Mouse (Mus musculus) gastrocnemius, postnatal 25 days (tissue): Measurements from ENCODE around the gene Nxpe3. TPM values are rescaled to one million over a fixed set of nuclear protein-coding genes. Genes with fewer than 3 reads are reported as not detected.
"Not testable (repeated sequence)": the region's sequence is repeated elsewhere in the genome, so short reads cannot be mapped to it uniquely, and the experiment has no call there.

ENCODE experiments used
- DNase-seq: peaks from one replicate; pipeline ENCODE4 v3.0.0; 2022
- total RNA-seq, 2 experiments: library from RNA; stranded (reverse); gene quantifications; 1 replicate in 1 of 2; 2 replicates in 1 of 2; pipeline ENCODE4 v1.2.3; 2021

The Nxpe3 gene
- total RNA-seq, 2 experiments from 2014 or later: 0.31 to 0.38 TPM

GRCm38 (mm10) chr16:55890346-55891136 is 4.5 kb downstream of the Nxpe3 start:
- no peak for DNase-seq

- no peak for DNase-seq
These were observed 5.6 kb downstream of the Nxpe3 start for GRCm38 (mm10) chr16:55889451-55889850.

DNA sequence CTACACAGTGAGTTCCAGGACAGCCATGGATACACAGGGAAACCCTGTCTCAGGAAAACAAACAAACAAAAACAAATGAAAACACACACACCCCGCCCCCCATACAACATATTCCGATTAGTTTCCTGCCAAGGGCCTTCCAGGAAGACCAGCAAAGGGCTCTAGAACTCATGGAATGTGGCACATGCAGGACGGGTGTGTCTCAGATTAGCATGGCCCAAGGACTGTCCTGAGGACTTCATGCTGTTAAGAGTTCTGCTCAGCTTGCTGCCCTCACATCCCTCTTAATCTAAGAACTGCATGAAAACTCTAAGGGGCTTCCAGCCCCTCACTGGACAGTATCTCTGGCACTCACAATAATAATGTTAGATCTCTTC is 6.5 kb downstream of the Nxpe3 start:
- DNase-seq: no peak

DNA sequence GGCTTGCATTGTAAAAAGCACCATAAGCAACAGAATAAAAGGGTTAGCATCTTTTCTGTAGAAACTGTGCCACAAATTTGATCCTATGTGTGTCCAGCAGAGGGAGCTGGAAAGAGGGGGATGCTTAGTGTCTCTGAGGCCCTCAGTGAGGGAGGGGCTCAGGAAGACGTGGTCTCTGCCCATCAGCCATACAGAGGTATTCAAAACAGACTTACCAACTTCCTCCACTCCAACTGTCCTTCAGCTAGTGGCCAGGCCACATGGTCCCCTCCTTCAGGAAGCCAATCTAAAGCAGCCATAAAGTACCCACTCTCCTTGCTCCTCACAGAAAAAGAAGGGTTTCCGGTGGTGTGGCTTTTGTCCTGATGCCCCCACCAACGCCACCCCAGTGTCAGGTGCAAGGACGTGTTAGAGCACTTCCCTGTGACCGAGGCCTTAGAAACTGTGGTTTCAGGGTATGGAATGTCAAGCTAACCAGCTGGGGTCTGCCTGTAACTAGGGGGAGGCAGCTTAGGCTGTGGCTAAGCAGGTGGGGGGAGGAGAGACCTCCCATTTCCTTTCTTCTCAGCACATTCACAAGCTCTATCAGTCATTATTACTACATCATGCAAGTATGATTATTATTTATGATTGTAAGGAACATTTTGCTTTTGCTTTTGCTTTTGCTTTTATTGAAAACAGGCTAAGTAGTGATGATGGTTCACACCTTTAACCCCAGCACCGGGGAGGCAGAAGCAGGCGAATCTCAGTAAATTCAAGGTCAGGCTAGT is 7.1 kb downstream of the Nxpe3 start:
- no peak for DNase-seq

DNA sequence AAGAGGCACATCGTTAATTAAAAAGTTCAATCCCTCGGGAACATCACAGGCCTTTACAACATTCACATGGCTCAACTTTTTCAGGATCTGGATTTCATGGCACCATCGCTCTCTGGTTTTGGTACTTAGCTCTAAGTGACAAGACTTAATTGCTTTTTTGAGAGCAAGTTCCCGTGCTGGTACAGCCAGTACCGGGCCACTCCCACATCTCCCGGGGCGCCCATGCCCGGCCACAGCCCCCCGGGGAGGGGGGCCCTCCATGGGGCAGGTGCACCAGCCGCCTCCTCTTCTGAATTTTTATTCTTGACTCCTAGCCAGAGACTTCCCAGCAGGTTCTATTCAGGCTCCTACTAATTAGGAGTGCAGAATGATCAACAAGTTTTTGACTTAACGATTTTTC is 10.8 kb downstream of the Nxpe3 start:
- no peak for DNase-seq

DNA sequence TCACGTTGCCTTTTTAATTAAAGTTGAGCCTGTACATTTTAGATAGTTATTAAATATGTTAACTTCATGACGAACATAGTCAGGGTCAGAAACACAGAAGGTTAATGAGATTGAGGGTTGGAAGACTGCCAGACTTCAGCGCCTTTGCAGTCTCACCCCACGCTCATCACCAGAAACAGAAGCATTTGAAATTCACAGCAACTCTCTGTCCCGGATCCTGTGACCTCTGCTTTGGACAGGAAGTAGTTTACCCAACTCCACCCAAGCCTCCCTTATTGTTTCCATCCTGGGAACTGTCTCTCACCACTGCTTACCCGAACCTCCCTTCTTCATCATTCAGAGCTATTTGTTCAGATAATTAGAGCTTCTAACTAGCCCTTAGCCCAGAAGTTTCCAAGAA is 19.1 kb downstream of the Nxpe3 start:
- no peak for DNase-seq

- no peak for DNase-seq
These were observed 31.3 kb downstream of the Nxpe3 start for GRCm38 (mm10) chr16:55863832-55864231.

DNA sequence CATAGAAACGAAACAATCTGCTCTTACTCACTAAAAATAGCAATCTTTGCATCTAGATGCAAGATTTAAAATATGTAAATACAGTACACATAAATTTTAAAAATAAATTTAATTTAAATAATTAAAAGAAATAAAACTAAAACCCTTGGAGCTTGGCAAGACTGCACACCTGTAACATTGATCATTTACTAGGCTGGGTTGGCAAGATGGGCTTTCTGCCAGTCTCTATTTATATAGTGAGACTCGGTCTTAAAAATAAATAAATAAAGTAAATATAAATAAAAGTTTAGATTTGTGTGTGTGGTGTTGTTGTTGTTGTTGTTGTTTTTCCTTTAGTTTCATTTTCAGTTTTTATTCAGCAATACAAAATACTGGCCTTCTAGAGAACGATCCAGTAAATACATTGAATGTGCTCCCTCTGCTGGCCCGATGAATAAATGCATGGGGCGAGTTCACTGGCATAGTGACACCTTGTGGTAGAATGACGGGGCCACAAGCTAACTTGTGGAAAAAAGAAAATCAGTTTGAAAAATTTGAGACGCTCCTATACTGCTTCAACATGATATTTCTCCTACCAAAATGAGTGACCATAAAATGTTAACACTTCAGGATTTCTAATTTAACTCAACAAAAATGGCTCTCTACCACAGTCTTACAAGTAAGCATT is 31.8 kb downstream of the Nxpe3 start:
- peak; percentile 41 for DNase-seq

DNA sequence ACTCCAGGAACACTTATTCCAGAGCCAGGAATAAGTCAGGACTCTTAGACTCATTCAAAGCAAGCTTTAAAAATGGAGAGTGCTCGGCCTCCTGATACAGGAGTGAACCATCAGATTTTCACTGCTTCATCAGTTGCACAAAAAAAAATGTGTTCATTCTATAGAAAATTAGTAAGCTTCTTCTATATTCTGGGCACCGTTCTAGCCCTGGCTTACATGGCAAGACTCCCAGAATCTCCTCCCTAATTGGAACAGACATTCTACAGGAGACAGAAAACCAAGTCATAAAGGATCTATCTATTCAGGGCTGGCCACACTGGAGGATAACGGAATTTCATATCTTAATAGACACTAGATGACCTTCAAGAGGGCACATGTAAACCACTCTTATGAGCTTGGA is 34.0 kb downstream of the Nxpe3 start:
- no peak for DNase-seq

- DNase-seq: not testable (repeated sequence)
These were observed 35.7 kb downstream of the Nxpe3 start for GRCm38 (mm10) chr16:55859421-55859820.

DNA sequence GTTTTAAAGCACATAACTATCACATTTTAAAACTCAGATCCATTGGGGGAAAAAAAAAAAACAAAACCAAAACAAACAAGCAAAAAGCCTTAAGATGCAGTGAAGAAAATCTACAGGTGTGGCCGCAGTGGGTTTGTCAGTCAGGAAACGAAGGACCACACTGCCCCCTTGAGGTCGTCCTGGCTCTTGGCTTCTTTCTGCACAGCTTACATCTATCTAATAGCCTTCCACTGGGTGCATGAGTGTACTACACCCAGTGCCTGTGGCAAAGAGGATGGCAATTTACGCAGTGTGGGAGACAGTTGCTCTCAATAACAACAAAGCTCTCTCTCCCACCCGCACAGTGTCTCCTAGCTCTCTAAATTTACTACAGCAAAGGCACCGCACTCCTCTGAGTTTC is 36.6 kb downstream of the Nxpe3 start:
- peak; percentile 40 for DNase-seq

DNA sequence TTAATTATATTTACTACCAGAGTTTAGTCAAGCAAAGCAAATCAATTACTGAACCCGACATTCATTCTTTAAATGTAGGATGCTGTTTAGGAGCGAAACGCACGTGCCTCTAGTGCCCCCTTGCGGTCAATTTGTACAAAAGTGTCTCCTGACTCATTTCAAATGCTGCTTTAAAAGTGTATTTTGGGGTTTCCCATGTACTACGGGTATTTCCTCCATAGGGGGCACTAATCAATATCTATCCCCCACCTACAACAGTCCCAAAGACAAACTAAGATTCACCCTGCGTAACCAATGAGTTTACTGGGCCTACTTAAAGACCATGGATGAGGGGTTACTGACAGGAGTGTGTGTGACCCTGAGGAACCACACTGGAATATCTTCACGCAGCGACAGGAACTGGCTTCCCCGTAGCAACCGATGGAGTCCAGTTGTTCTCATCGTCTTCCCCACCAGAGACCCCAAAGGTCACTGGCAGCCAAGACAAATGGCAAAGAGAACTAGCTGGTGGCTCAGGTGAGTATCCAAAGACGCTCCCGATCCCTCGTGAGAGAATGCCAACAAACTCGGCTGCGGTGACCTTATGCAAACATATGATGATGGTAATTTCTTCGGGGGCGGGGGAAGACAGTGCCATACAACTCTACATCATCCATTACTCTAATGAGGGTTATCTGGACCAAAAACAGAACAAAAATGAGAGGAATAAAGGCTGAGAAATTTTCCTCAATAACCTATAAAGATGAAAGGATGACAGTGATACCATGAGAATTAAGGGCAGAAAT is 42.0 kb downstream of the Nxpe3 start:
- no peak for DNase-seq

- no peak for DNase-seq
These were observed 42.6 kb downstream of the Nxpe3 start for GRCm38 (mm10) chr16:55852515-55852914.

DNA sequence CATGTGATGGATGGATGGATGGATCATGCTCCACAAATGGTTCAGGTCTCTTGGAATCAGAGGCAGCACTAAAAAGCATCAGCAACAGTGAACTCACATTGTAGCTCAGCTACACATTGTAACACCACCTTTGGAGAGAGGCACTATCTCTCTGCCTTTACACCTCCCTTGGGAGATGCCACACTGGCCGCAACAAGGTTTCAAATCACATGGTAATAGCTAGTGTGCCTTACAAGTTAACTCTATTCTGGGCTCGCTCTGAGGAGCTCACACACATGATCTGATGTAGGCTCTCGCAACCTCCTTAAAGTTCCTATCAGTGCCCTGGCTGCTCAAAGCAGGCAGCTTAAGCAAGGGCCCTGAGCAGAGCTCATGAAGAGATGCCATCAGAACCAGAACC is 44.6 kb downstream of the Nxpe3 start:
- no peak for DNase-seq

DNA sequence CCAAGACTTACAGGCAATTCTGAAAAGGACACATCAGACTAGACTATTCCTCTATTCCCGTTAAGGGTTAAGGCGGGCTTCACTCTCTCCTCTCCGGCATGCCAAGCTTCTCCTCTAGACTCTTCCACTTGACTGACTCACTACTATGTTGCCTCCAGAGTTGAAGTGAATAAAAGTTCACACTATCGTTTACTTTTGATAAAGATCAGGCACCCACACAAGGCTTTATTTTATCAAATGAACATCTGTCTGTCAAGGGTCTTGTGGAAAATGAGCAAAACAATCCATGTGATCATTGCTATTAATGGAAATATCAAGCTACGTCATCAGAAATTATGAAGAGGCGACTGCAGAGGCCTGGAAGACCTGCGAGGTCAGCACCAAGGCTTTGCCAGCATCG is 47.4 kb downstream of the Nxpe3 start:
- DNase-seq: no peak

- no peak for DNase-seq
These were observed 50.2 kb downstream of the Nxpe3 start for GRCm38 (mm10) chr16:55844847-55845246.

DNA sequence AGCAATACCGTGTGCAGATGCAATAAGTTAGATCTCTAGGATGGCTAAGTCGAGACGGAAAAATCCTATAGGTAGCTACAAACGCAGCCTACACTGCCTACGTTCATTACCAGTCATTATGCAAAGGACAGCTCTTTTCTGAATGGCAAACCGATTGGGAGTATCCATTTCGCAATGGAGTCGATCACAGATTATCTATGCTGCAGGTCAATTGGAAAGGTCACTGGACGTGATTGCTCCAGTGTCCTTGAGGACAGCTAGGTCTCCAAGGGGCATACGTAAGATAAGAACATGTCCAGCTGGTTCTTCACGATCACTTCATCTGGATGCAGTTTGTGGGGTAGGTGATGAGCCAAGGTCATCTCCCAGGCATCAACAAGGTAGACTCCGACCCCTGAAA is 51.2 kb downstream of the Nxpe3 start:
- no peak for DNase-seq

DNA sequence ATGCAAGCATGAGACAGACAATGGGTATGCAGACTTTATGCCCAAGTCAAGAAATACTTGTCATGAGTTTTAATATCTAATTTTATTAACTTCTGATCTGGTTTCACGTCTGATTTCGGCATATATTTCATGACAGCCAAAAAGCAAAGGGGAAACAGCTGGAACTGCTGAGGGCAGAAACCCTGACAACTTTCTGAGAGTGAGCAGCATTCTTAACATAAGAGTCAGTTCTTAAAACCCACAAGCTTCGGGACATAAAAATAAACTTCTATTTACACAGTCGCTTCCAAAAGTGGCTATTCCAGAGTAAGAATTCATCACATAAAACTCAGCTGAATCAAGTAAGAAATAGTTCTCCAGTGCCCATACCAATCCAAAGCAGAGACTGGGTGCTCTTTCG is 52.0 kb downstream of the Nxpe3 start:
- no peak for DNase-seq

GRCm38 (mm10) chr16:55841506-55841905 is 53.6 kb downstream of the Nxpe3 start:
- DNase-seq: no peak

- DNase-seq: peak; percentile 89
These were observed 56.3 kb downstream of the Nxpe3 start, which contains the start of gene Nfkbiz for GRCm38 (mm10) chr16:55838510-55839474. Gene Nfkbiz (minus strand): TSS chr16:55838899.

- no peak for DNase-seq
These were observed 57.0 kb downstream of the Nxpe3 start for GRCm38 (mm10) chr16:55838129-55838509.
